40 mouse cellular contexts compared by ENCODE assay signal in the genomic region with DNA sequence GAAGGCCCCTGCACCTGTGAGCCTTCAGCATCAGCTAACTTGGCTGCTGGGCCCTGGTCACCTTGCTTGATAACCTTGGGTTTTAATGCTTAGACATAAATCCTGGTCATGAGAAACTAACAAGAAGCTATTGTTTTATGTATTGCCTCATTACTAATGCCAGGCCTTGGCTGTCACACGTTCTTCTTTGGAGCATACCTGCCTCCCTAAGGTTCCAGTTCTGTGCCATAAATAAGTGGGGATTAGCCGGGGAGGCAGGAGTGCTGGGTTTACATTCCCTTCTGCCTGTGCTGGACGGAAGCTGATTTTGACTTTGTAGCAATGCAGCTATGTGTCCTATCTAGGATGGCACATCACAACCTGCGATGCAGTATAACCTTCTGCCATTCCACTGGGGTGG. TPM values are rescaled to one million over a fixed set of nuclear protein-coding genes. Genes with fewer than 3 reads are reported as not detected.
"Had no signal": no experiment of that assay in that cellular context is flagged by ENCODE, and none has a peak within 500 bp of the region (broad histone marks: within the 10 kb centered on the region; RNA-seq: fewer than 3 reads in every experiment).

No protein-coding gene starts in this region.

- H3K9ac ChIP-seq: limb, embryonic 12.5 days; limb, embryonic 13.5 days; limb, embryonic 15.5 days; liver, embryonic 12.5 days; liver, embryonic 13.5 days; liver, embryonic 14.5 days; liver, embryonic 15.5 days; liver, postnatal 0 days; lung, embryonic 14.5 days; lung, embryonic 15.5 days; midbrain, embryonic 12.5 days; midbrain, embryonic 13.5 days; midbrain, embryonic 15.5 days; neural tube, embryonic 12.5 days had no signal

- H3K4me2 ChIP-seq: limb, embryonic 12.5 days; limb, embryonic 13.5 days; limb, embryonic 15.5 days; liver, embryonic 11.5 days; liver, embryonic 12.5 days; liver, embryonic 13.5 days; liver, embryonic 15.5 days; lung, embryonic 14.5 days; lung, embryonic 15.5 days; midbrain, embryonic 12.5 days; midbrain, embryonic 13.5 days; midbrain, embryonic 15.5 days; neural tube, embryonic 12.5 days had no signal

- H3K27me3 ChIP-seq: limb, embryonic 12.5 days; limb, embryonic 13.5 days; limb, embryonic 15.5 days; liver, embryonic 12.5 days; liver, embryonic 13.5 days; liver, embryonic 15.5 days; lung, embryonic 15.5 days; midbrain, embryonic 12.5 days; midbrain, embryonic 13.5 days; midbrain, embryonic 15.5 days; neural tube, embryonic 12.5 days had no signal

- H3K27ac ChIP-seq: limb, embryonic 10.5 days; limb, embryonic 12.5 days; limb, embryonic 13.5 days; limb, embryonic 15.5 days; liver, embryonic 12.5 days; liver, embryonic 13.5 days; liver, embryonic 14.5 days; liver, embryonic 15.5 days; lung, embryonic 15.5 days; macrophage; midbrain, embryonic 12.5 days; midbrain, embryonic 13.5 days; midbrain, embryonic 15.5 days; neural tube, embryonic 12.5 days had no signal

- ATAC-seq: liver, embryonic 12.5 days; liver, postnatal 0 days; lung, postnatal 0 days; midbrain, embryonic 13.5 days; midbrain, embryonic 15.5 days; midbrain, embryonic 16.5 days had no signal

- H3K36me3 ChIP-seq: limb, embryonic 10.5 days; limb, embryonic 12.5 days; limb, embryonic 13.5 days; liver, embryonic 12.5 days; liver, embryonic 13.5 days; liver, embryonic 15.5 days; lung, embryonic 15.5 days; midbrain, embryonic 12.5 days; midbrain, embryonic 13.5 days; midbrain, embryonic 15.5 days; neural tube, embryonic 12.5 days had no signal

- H3K4me3 ChIP-seq: limb, embryonic 10.5 days; limb, embryonic 12.5 days; limb, embryonic 13.5 days; limb, embryonic 15.5 days; liver, embryonic 12.5 days; liver, embryonic 13.5 days; liver, embryonic 15.5 days; lung, embryonic 15.5 days; megakaryocyte, embryonic 14.5 days; midbrain, embryonic 12.5 days; midbrain, embryonic 13.5 days; midbrain, embryonic 15.5 days; myocyte; neural tube, embryonic 12.5 days had no signal

- H3K4me1 ChIP-seq: limb, embryonic 15.5 days; liver, embryonic 12.5 days; liver, embryonic 13.5 days; liver, embryonic 15.5 days; lung, embryonic 15.5 days; megakaryocyte, embryonic 14.5 days; midbrain, embryonic 12.5 days; midbrain, embryonic 13.5 days; midbrain, embryonic 15.5 days; neural tube, embryonic 12.5 days had no signal

- DNase-seq: left cerebral cortex, postnatal 4 days; liver; liver, embryonic 13.5 days; liver, postnatal 0 days; lung, adult 18-20 months; lung, adult 2 months; lung, embryonic 14.5 days; lung, postnatal 10 days; lung, postnatal 14 days; lung, postnatal 36 days; lung, postnatal 4 days; midbrain, embryonic 14.5 days had no signal

- H3K9me3 ChIP-seq: limb, embryonic 10.5 days; limb, embryonic 12.5 days; limb, embryonic 13.5 days; limb, embryonic 15.5 days; liver, embryonic 12.5 days; liver, embryonic 13.5 days; liver, embryonic 15.5 days; lung, embryonic 15.5 days; megakaryocyte, embryonic 14.5 days; midbrain, embryonic 12.5 days; midbrain, embryonic 13.5 days; midbrain, embryonic 15.5 days; neural tube, embryonic 12.5 days had no signal

RNA-seq across cellular contexts. Expression of a gene that starts 55.6 kb away (rescaled TPM):
- total RNA-seq: left cerebral cortex, postnatal 25 days; liver, adult 2 months; megakaryocyte progenitor cell, adult 5-6 weeks; megakaryocyte, adult 5-6 weeks; megakaryocyte-erythroid progenitor cell, adult 5-6 weeks; monocyte, adult 5-6 weeks had no signal
- polyA plus RNA-seq: limb, embryonic 10.5 days; limb, embryonic 11.5 days; limb, embryonic 12.5 days; limb, embryonic 13.5 days; limb, embryonic 14.5 days; limb, embryonic 15.5 days; liver, adult 2 months; liver, embryonic 11.5 days; liver, embryonic 12.5 days; liver, embryonic 13.5 days; liver, embryonic 14.5 days; liver, embryonic 15.5 days; liver, embryonic 16.5 days; lung, embryonic 14.5 days; macrophage; midbrain, embryonic 12.5 days; midbrain, embryonic 13.5 days; midbrain, embryonic 14.5 days; myocyte; neural tube, embryonic 11.5 days; neural tube, embryonic 12.5 days had no signal
